Mouse (Mus musculus): ENCODE results near the gene Nedd9.

The Nedd9 gene

DNA sequence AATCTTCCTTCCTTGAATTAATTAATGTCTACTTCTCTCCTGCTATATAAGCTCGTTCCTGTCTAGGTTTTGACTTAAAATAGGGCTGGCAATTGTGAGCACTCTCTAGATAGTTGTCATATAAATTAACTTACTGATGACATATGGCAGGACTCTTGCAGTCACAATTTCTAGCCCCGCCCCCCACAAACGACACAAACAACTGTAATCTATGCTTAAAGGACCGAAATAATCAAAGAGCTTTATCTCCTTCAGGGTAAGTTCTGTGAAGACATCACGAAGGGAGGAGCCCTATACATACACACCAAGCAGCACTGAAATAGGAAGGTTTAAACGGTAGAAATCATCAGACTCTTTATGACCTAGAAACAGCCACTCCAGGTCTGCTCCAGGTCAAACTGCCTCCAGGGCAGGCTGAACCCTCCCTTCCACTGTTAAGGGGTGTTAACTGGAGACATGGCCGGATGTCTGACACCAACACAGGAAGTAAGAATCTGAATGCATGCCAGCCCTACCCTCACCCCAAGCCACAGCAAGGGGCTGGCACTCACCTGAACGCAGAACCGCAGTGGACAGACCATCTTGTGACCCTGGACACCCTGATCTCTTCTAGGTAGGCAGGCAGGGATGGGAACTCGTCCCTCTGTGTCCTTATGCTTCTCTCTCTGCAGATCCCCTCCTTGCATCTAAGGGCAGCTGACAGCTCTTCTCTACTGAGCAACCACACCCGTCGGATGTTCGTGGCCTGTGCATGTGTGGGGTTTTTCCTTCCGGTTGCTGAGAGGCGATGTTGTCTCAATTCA, at the start of gene Nedd9:
Gene Nedd9 (minus strand): TSS at position 757 of the 803 bp plus-strand sequence.
- DNase-seq (ENCODE audit: low spot score) = no peak

DNA sequence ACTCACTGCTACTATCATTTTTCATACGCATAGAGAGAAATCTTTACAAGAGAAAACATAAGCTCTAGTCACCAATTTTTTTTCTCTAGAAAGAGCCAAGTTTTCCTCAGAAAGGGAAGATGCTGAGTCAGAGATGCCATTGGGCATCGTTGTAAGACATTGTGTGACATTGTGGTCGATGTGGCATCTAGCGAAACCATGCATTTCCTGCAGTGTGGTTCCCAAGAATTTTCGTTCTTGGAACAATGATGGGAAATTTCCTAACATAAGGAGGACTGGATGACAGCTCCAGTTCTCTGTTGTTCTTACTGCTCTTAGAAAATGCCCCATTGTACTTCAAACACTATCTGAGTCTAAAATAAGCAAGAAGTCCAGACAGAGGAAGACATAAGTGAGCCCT, 45.5 kb upstream of the Nedd9 start:
- no peak for DNase-seq (ENCODE audit: low spot score)

DNA sequence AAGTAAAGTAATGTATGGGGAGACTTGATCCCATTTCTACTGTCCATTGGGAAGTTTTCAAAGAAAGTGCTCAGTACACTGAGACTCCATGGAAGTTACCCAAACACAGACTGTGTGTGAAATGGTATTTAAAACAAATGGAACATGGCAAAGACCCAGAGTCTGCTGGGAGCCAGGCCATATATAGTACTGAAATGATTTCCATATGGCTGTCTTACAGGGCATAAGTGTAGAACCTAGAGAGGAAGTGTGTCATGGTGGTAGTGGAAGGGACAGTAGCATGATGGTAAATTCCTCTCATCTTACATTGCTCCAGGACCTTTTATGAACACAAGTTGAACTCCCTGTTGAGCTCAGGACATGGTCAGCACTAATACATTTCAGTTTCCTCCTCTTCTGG, 43.2 kb upstream of the Nedd9 start:
- DNase-seq (ENCODE audit: low spot score) = no peak

DNA sequence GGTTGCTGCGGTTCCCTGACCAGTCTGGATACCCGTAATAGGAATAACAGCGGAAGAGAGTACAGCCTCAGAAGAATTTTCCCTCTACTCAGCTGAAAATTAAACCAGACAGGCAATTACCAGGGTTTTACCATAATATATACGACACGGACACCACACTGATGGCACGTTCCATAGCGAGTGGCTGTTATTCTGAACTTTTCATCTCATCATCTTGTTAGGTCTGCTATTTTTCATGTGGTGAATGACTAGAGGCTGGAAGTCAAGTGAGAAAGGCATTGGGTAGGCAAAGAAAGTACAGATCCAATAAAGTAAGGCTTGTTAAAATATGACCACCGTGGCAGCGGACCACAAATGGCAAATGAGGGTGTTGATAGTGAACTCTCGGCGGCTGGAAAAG, 37.0 kb upstream of the Nedd9 start:
- DNase-seq (ENCODE audit: low spot score) = no peak

DNA sequence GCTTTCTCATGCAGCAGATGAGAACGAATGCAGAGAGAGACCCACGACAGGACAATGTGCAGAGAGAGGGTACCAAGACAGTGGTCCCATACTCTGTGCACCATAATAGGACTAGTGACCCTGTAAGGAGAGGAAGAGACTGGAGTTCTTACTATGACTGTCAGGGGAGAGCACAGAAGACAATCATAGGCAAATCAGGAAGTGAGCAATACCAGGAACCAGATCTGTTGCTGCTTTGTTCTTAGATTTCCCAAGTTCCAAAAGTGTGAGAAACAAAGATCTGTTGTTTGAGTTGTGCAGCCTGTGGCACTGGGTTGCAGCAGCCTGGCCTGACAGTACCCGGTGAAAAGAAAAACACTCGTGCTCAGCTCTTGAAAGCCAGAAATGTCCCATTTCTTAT, 34.1 kb upstream of the Nedd9 start:
- no peak for DNase-seq (ENCODE audit: low spot score)

DNA sequence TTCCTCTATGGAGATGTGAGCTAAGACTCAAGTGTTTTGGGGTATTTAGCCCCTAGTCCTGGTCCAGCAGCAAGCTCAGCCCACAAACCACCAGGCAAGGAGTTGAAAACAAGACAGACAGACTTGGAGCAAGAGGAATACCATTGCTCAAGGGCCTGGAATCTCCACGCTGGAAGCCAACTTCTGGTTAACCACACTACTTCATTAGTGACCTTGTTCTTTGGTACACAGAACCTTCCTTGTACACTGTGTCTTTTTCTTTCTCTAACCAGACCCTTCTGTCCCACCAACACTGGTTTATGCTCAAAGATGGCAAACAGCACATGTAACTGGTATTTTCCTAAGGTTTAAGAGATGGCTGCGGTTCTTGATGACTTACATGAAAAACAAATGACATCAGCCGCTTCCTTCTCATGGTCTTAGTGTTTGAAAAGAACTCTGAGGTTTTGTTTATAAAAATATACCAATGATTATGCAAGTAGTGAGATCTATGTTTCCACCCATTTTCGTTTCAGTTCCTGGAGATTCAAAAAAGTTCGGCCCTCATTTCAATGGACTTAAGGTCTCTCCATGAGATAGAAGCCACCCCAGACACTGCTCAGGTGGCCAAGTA, 33.5 kb upstream of the Nedd9 start:
- no peak for DNase-seq (ENCODE audit: low spot score)

DNA sequence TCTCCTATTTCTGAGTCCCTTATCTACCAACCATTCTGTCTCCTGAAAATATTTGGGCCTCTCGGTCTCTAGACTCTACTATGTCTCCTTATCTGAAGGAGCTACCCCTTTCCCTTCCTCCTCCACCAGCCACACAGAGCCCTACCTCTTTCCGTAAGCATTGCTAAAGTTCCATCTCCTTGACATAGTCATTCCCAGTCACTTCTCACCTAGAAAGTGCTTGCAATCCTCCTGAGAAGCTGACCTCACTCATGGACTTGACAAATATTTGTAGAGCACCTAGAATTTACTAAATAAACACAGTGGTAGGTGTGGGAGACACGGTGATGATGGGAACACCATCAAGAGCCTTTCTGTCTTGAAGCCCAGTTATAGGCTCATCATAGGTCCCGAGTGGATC, 32.6 kb upstream of the Nedd9 start:
- no peak for DNase-seq (ENCODE audit: low spot score)

DNA sequence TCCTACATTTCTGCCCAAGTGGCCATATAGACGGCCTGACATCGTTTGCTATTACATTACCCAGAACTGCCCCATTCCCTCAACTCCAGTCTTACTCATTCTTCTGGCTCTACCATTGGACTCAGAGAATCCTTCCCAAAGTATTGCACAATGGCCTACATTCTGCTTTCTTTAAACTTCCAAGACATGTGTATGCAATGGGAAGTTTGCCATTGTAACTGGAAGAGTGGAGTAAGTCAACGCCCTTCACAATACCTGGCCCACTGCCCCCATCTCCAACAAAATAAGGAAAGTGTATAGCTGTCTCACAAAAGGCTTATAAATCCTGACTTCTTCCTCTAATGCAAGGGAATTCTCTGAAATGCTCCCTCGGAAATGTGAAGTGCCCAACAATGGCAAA, 30.0 kb upstream of the Nedd9 start:
- peak; percentile 90 for DNase-seq (ENCODE audit: low spot score)

DNA sequence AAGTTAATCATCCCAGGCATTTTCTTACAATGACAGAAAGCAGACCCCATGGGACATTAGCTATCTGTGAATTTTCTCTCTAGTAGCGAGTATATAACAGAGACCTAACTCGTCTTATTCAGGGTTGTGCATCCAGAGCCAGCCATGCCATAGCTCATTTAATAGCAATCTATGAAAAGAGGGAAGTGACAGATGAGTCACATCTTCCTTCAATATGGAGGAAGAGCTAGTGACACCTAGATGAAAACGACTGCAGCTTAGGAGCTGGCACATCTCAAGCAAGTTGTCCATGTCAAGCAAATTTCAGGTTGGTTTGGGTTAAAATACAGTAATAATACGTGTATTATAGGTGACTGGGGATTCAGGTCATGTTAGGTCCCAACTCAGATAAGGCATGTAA, 28.6 kb upstream of the Nedd9 start:
- DNase-seq (ENCODE audit: low spot score) = no peak

DNA sequence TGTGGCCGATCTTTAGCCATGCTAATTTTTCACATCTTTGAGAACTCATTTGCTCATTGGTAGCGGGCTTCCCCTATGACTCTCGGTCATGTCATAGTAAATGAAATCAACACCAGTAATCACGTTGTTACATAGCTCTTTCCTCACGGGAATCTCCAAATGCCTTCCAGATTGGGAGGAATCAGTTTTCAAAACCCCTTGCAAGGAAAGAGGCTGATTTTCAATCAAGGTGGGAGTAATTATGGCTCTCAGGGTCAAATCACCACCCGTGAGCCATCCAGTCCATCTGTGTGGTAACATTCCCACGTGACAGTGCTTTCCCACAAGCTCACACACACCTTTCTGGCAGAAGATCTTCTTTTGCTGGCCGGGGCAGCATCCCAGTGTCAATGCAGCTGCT, 27.8 kb upstream of the Nedd9 start:
- no peak for DNase-seq (ENCODE audit: low spot score)

DNA sequence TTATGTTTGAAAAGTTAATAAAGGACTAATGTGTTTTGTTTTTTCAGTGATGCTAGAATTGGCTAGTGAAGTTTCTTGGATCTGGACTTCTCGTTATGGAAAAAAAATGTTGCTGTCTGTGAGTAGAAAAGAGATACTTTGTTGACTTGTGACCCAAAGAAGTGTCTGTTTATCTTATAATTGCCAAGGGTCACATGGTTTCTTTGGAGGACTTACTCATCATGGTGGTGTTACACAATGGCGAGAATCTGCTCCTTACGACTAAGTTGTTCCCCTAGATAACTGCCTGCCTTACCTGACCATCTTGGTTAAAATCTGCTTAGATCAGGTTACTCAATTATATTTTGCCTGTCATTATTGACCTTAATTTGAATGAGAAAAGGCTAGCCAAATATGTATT, 26.3 kb upstream of the Nedd9 start:
- DNase-seq (ENCODE audit: low spot score) = peak; percentile 23

DNA sequence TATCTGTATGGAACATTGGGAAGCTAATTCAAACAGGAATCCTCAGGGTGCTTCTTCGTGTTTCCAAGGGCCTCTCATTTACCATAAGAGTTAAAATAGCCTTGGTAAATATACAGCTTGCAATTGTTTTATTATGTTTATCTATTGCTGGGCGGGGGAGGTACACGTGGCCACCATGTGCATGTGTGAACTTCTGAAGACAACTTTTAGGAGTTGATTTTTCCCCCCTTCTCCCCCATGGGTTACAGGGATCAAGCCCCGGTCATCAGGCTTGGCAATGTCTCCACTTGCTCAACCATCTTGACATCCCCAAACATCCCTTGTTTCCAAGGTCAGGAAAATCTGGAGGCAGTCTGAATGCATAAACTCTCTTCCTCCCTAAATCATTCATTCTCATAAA, 25.1 kb upstream of the Nedd9 start:
- DNase-seq (ENCODE audit: low spot score) = no peak

DNA sequence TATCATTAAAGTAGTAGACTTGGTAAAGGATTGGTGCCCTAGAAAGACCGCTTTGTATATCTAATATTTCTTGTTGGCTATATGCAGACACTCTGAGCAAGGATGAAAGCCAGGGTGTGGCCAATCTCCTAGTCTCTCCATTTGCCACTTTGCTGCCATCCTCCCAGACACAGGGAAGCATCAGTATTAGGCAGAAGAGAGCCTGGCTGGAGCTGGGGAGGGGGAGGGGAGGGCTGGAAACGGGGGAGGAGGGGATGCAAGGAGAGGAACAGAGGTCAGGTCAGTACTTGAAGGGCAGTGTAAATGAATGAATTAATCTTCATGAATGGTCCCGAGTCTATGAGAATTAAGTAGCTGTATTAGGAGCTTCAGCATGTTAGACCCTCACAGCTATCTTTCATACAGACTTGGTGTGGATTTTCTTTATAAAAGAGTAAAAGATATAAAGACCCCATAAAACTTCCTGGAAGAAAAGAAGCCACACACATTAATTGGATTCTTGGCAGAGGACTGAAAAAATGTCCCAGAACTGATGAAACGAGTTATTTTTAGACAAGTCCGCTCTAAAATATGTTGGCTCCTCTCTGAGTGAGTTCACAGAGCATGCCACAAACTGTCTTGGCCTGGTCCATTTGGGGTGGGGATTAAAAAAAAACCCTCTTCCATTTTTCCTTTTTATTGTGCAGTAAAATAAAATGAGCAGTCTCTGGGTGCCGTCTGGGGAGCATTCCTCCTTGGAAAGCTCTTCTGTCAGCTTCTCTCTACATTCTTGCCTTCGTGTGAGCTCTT, 23.7 kb upstream of the Nedd9 start:
- DNase-seq (ENCODE audit: low spot score) = peak; percentile 69

DNA sequence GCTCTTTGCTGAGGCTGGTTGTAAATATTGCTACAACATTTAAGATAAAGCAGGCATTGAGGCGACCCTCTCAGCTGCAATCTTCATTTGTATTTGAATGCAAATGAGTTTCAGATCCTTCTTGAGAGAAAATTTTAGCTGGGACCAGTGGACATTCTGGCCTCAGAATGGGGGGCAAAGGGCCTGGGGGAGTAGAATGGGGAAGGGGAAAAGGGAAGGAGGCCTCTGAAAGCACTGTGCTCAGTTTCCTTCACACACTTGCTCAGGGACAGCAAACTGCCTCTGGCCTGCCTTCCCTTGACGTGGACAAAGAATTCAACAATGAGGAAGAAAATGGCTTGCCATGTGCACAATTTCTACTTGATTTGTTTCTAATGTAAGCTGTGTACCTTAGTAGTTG, 18.4 kb upstream of the Nedd9 start:
- no peak for DNase-seq (ENCODE audit: low spot score)

DNA sequence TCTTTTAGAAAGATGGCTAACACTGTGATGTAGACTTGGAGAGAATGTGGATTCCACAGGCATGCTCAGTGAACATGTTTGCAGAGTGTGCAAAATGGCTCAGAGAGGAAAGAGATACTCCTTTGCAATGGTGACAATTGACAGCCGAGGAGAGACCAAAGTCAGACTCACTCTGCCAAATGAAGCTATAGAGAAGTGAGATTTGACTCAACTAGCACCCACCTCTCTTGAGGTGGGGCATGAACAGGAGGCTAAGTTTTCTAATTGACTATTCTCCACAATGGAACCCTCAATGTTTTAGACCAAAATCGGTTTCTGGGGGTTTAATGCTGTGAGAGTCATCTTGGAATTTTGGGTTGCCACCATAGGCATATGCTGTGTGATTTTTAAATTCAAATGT, 17.8 kb upstream of the Nedd9 start:
- DNase-seq (ENCODE audit: low spot score) = no peak

DNA sequence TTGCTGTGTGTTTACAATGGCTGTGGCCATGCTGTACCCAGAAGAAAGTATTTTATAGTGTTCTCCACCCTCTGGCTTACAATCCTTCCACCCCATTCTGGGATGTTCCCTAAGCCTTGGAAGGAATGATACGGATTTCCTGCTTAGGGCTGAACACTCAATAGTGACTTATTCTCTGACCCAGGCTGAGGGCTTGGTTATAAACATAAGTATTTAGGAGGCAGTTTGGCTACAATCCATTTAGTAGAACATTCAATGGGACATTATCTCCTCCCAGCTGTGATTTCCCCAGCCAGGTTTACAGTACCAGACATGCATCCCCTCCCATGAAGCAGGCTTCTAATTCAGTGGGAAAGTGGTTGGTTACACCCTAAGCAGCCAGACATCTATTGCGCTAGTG, 17.3 kb upstream of the Nedd9 start:
- DNase-seq (ENCODE audit: low spot score) = no peak

DNA sequence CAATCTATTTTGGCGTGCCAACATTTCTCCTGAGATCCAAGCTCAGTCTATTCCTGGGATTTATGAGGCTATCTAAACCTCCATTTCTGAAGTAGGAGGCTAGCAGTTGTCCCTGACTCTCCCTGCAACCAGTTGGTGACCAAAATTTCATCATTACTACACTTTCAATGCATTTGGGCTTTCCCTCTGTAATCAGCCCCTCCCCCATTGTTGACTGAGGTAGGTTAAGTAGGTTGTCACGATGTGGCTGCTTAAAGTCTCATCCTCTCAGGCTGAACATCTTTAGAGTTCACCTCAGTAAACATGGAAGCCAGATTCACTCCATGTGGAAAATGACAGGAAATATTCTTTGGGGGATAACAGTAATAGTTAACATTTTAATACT, 15.7 kb upstream of the Nedd9 start:
- no peak for DNase-seq (ENCODE audit: low spot score)

DNA sequence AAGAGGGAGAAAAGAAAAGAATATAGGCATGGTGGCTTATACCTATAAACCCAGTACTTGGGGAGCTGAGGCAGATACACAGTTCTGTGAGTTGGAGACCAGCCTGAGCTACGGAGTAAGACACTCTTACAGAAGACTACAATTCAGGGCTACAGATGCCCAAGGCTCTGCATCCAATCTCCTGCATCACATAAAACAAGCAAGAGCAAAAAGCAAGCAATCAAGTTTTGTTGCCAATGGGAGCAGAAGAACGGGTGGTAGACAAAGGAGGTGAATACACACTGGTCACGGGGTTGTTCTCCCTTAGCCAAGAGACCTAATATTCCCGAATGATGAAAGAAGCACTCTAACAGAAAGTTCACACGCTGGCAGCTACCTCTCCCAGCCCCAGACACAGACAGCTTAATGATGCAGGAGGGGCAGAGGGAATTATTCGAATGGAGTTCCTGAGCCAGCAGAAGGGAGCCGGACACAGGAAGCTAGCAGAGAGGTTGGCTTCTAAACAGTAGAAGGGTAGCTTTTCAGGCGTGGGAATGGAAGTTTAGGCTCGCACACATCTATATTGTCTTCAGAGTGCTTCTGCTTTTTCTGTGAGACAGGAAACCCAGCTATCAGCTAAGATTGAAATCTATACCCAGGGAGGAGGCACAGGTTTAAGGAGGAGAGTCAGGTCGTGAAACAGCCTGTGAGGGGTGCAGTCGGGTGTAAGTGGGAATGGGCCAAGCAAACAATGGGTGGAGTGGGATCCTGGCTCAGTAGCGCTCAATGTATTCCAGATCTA, 15.2 kb upstream of the Nedd9 start:
- DNase-seq (ENCODE audit: low spot score) = no peak

DNA sequence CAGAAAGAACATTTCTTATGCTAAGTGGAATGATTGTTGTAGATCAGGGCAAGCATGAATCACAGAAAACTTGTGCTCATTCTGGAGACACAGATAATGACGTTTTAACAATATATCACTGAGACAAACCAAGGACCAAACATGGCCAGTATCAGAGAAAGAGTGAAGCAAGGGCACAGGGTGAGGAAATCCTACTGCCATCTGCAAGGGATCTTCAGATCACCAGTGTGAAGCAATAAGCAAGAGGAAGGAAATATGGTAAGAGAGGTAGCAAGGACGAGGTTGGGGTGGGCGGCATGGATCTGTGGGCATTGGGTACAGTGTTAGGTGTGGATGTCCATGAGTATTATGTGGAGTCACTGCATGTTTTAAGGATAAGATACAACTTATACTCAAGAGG, 13.6 kb upstream of the Nedd9 start:
- no peak for DNase-seq (ENCODE audit: low spot score)

DNA sequence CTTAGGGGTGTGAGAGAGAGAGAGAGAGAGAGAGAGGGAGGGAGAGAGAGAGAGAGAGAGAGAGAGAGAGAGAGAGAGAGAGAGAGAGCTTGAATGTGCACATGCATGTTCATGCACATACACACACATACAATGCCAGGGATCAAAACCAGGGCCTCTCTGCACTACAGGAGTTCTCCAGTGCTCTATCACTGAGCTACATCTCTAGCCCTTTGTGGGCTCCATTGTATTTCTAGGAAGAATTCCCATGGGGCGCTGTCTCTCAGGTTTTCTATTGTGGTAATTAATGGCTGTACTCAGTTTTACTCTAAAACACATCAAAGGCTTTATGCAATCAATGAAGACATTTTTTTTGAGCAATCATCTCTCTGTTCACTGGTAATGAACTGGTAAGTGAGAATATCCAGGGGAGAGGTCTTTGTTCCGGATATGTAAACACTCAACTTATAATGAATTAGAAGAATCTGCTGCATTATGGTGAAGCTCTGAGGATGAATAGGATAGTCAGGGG, 11.5 kb upstream of the Nedd9 start:
- DNase-seq (ENCODE audit: low spot score) = no peak

DNA sequence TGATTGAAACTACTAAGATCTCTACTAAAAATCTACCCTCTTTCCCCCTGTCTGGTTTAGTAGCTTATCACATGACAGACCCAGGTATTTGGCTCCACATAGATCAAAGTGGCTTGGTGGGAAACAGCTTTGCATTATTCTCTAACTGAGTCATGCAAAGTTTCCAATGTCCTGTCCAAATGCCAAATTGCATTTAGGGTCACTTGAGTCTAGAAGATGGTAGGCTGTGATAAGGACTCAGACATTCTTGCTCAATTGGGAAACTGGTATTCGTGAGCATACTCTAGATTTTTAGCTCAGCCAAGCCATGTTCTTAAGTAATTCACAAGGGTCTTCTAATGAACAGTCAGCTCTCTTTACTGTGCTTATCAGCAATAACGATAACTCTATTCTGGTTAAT, 7.5 kb upstream of the Nedd9 start:
- DNase-seq (ENCODE audit: low spot score) = no peak

DNA sequence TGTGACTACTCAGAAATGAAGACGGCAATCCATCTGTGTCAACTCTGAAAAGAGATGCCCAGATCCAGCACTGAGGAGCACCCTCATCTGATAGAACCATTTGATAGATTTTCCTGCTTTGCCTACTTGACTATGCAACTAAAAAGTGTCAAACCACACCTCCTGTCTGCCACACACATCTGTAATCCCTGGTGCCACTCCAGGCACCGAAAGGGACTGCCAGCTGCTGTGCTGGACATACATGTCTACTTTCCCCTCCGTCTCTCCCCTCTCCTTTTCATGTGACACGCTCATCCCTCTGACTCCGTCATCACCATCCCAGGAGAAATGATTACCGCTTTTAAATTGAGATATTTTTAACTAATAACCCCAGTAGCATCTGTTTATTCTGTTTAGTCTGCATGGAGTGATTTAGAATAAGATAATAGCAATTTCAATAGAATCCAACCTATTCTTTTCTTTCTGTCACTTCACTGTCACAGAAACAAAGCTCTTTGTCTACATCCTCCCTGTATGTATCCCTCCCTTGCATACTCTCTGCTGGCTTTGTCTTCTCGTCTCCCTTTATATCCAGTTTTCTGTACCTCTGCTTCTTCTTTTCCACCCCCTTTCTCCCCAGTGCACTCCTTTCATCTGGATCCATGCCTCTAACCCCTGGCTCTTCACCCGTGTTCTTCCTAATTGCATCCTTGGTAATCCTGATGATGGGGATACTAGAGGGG, 5.0 kb upstream of the Nedd9 start:
- DNase-seq (ENCODE audit: low spot score) = no peak
